Mouse (Mus musculus) layer of hippocampus, postnatal 36 days (tissue): ENCODE measurements at regions not wholly inside any gene's neighbourhood (a gene's known extent, or its start where the extent isn't known, plus 50 kb on each side); places are given as distances from the start of the nearest gene placed in this dataset.

Source experiments
- DNase-seq, 2 experiments: peaks; one replicate each; pipeline ENCODE4 v3.0.0; 2022

- DNase-seq: no peak
Observed at GRCm38 (mm10) chr1:90404717-90405487, 197.9 kb upstream of the Cops8 start.

- DNase-seq: peak; percentile 31 to 33
Observed at GRCm38 (mm10) chr1:90406663-90407062, 196.1 kb upstream of the Cops8 start.

- DNase-seq: peak in 1 of 2 experiments; percentile 34
Observed at GRCm38 (mm10) chr1:90408504-90409215, 194.1 kb upstream of the Cops8 start.

GRCm38 (mm10) chr1:90409236-90409635 is 193.5 kb upstream of the Cops8 start:
- no peak for DNase-seq

- DNase-seq: no peak
Observed at GRCm38 (mm10) chr1:90412511-90413045, 190.2 kb upstream of the Cops8 start.

GRCm38 (mm10) chr1:90414751-90415150 is 188.0 kb upstream of the Cops8 start:
- DNase-seq: no peak

- DNase-seq: no peak
Observed at GRCm38 (mm10) chr1:90424066-90424821, 178.5 kb upstream of the Cops8 start.

- no peak for DNase-seq
Observed at GRCm38 (mm10) chr1:90428334-90428733, 174.4 kb upstream of the Cops8 start.

- DNase-seq: no peak
Observed at GRCm38 (mm10) chr1:90428774-90429173, 174.0 kb upstream of the Cops8 start.

- no peak for DNase-seq
Observed at GRCm38 (mm10) chr1:90430480-90430879, 172.3 kb upstream of the Cops8 start.

- no peak for DNase-seq
Observed at GRCm38 (mm10) chr1:90431783-90432182, 171.0 kb upstream of the Cops8 start.

GRCm38 (mm10) chr1:90433911-90434310 is 168.9 kb upstream of the Cops8 start:
- no peak for DNase-seq

- no peak for DNase-seq
Observed at GRCm38 (mm10) chr1:90440638-90441037, 162.1 kb upstream of the Cops8 start.

- DNase-seq: no peak
Observed at GRCm38 (mm10) chr1:90441134-90441868, 161.5 kb upstream of the Cops8 start.

GRCm38 (mm10) chr1:90442250-90443240 is 160.2 kb upstream of the Cops8 start:
- no peak for DNase-seq

GRCm38 (mm10) chr1:90449571-90450226 is 153.1 kb upstream of the Cops8 start:
- DNase-seq: no peak

GRCm38 (mm10) chr1:90451942-90452557 is 150.7 kb upstream of the Cops8 start:
- no peak for DNase-seq

GRCm38 (mm10) chr1:90454263-90454662 is 148.5 kb upstream of the Cops8 start:
- no peak for DNase-seq

- no peak for DNase-seq
Observed at GRCm38 (mm10) chr1:90457396-90457795, 145.4 kb upstream of the Cops8 start.

- DNase-seq: no peak
Observed at GRCm38 (mm10) chr1:90458176-90458575, 144.6 kb upstream of the Cops8 start.
